Mouse (Mus musculus): Measurements from ENCODE around the gene Krt27. TPM values are rescaled to one million over a fixed set of nuclear protein-coding genes. Genes with fewer than 3 reads are reported as not detected.

Krt27 gene
- polyA plus RNA-seq, 1 experiment from 2014 or later, result not detected

- Histone ChIP-seq H3K4me2 (no peak overlapping the region), H3K36me3 (ENCODE audit: control insufficient read depth, insufficient read depth, low read length) (no peaks in the 10 kb centered on the region), H3K9me3 (ENCODE audit: control insufficient read depth, low read length) (no peaks in the 10 kb centered on the region), H3K4me1 (ENCODE audit: control insufficient read depth, insufficient read depth, low read length) (no peaks in the 10 kb centered on the region), H3K4me3 (ENCODE audit: low read depth, low read length) (no peak overlapping the region), H3K9ac (ENCODE audit: low read length) (no peak overlapping the region), H3K27me3 (ENCODE audit: control insufficient read depth, insufficient read depth, low read length) (no peaks in the 10 kb centered on the region), H3K27ac (ENCODE audit: low read depth, low read length) (no peak overlapping the region)
- DNase-seq (ENCODE audit: low spot score, missing footprints) (no peak), ATAC-seq (ENCODE audit: low FRiP score) (no peak)
- WGBS, result 87% methylated on average over 2 of the region's 2 CpGs
Observed at GRCm38 (mm10) chr11:99314594-99314993, 36.3 kb downstream of the Krt27 start.

- peak; percentile 90 for DNase-seq (ENCODE audit: low spot score, missing footprints)
- Histone ChIP-seq H3K9ac (ENCODE audit: low read length) (no peak overlapping the region), H3K36me3 (ENCODE audit: control insufficient read depth, insufficient read depth, low read length) (no peaks in the 10 kb centered on the region), H3K4me2 (no peak overlapping the region), H3K27me3 (ENCODE audit: control insufficient read depth, insufficient read depth, low read length) (no peaks in the 10 kb centered on the region), H3K27ac (ENCODE audit: low read depth, low read length) (no peak overlapping the region), H3K9me3 (ENCODE audit: control insufficient read depth, low read length) (no peaks in the 10 kb centered on the region), H3K4me3 (ENCODE audit: low read depth, low read length) (no peak overlapping the region), H3K4me1 (ENCODE audit: control insufficient read depth, insufficient read depth, low read length) (no peaks in the 10 kb centered on the region)
- no peak for ATAC-seq (ENCODE audit: low FRiP score)
- 84% methylated on average over 1 of the region's 1 CpGs for WGBS
Observed at GRCm38 (mm10) chr11:99310882-99311281, 40.0 kb downstream of the Krt27 start.

GRCm38 (mm10) chr11:99307579-99307978 lies 43.3 kb downstream of the Krt27 start:
- 28% methylated on average over 2 of the region's 2 CpGs for WGBS
- DNase-seq (ENCODE audit: low spot score, missing footprints) (peak; percentile 93), ATAC-seq (ENCODE audit: low FRiP score) (no peak)
- Histone ChIP-seq H3K4me3 (ENCODE audit: low read depth, low read length) (no peak overlapping the region), H3K27ac (ENCODE audit: low read depth, low read length) (no peak overlapping the region), H3K4me1 (ENCODE audit: control insufficient read depth, insufficient read depth, low read length) (no peaks in the 10 kb centered on the region), H3K27me3 (ENCODE audit: control insufficient read depth, insufficient read depth, low read length) (no peaks in the 10 kb centered on the region), H3K9ac (ENCODE audit: low read length) (no peak overlapping the region), H3K4me2 (no peak overlapping the region), H3K36me3 (ENCODE audit: control insufficient read depth, insufficient read depth, low read length) (no peaks in the 10 kb centered on the region), H3K9me3 (ENCODE audit: control insufficient read depth, low read length) (no peaks in the 10 kb centered on the region)

Other genes starting within 250 kb of the Krt27 start
- gene Ccr7, start 196.0 kb downstream of the Krt27 start, polyA plus RNA-seq (2014; fragmentation: Nextera tagmentation; extraction: Ambion mirVana), result 0.41 TPM in 1 of 2 replicates, not detected in the other
- 184 and 194 TPM in 2 replicates for gene Smarce1, start 120.1 kb downstream of the Krt27 start, polyA plus RNA-seq (2014; fragmentation: Nextera tagmentation; extraction: Ambion mirVana)
- 0.40 and 0.68 TPM in 2 replicates for gene Krt222, start 107.0 kb downstream of the Krt27 start, polyA plus RNA-seq (2014; fragmentation: Nextera tagmentation; extraction: Ambion mirVana)
- not detected in 2 replicates for gene Krt24, start 65.8 kb downstream of the Krt27 start, polyA plus RNA-seq (2014; fragmentation: Nextera tagmentation; extraction: Ambion mirVana)
- not detected in 2 replicates for gene Krt25, start 28.2 kb downstream of the Krt27 start, polyA plus RNA-seq (2014; fragmentation: Nextera tagmentation; extraction: Ambion mirVana)
- 0.68 and 0.94 TPM in 2 replicates for gene Krt26, start 13.1 kb downstream of the Krt27 start, polyA plus RNA-seq (2014; fragmentation: Nextera tagmentation; extraction: Ambion mirVana)
- gene Krt28, start 23.8 kb upstream of the Krt27 start, polyA plus RNA-seq (2014; fragmentation: Nextera tagmentation; extraction: Ambion mirVana), result 0.26 and 0.61 TPM in 2 replicates
- gene Krt10, start 38.3 kb upstream of the Krt27 start, polyA plus RNA-seq (2014; fragmentation: Nextera tagmentation; extraction: Ambion mirVana), result 31.6 and 38.3 TPM in 2 replicates
- gene Krt12, start 71.2 kb upstream of the Krt27 start, polyA plus RNA-seq (2014; fragmentation: Nextera tagmentation; extraction: Ambion mirVana), result not detected in 2 replicates
- gene Krt20, start 87.0 kb upstream of the Krt27 start, polyA plus RNA-seq (2014; fragmentation: Nextera tagmentation; extraction: Ambion mirVana), result 0.11 and 0.42 TPM in 2 replicates
- gene Krt23, start 142.0 kb upstream of the Krt27 start, polyA plus RNA-seq (2014; fragmentation: Nextera tagmentation; extraction: Ambion mirVana), result 0.14 TPM in 1 of 2 replicates, not detected in the other
- not detected in 2 replicates for gene Krt39, start 170.2 kb upstream of the Krt27 start, polyA plus RNA-seq (2014; fragmentation: Nextera tagmentation; extraction: Ambion mirVana)
- gene Krt40, start 192.1 kb upstream of the Krt27 start, polyA plus RNA-seq (2014; fragmentation: Nextera tagmentation; extraction: Ambion mirVana), result not detected in 2 replicates
- gene Krtap3-3, start 199.8 kb upstream of the Krt27 start, polyA plus RNA-seq (2014; fragmentation: Nextera tagmentation; extraction: Ambion mirVana), result not detected in 2 replicates
- gene Krtap3-2, start 205.7 kb upstream of the Krt27 start, polyA plus RNA-seq (2014; fragmentation: Nextera tagmentation; extraction: Ambion mirVana), result not detected in 2 replicates
- gene Gm11939, start 208.4 kb upstream of the Krt27 start, polyA plus RNA-seq (2014; fragmentation: Nextera tagmentation; extraction: Ambion mirVana), result not detected in 2 replicates
- not detected in 2 replicates for gene Krtap3-1, start 215.5 kb upstream of the Krt27 start, polyA plus RNA-seq (2014; fragmentation: Nextera tagmentation; extraction: Ambion mirVana)
- not detected in 2 replicates for gene Krtap1-5, start 229.9 kb upstream of the Krt27 start, polyA plus RNA-seq (2014; fragmentation: Nextera tagmentation; extraction: Ambion mirVana)
- gene Krtap1-4, start 232.6 kb upstream of the Krt27 start, polyA plus RNA-seq (2014; fragmentation: Nextera tagmentation; extraction: Ambion mirVana), result not detected in 2 replicates
- not detected in 2 replicates for gene Krtap1-3, start 240.2 kb upstream of the Krt27 start, polyA plus RNA-seq (2014; fragmentation: Nextera tagmentation; extraction: Ambion mirVana)
- gene Krtap9-3, start 247.0 kb upstream of the Krt27 start, polyA plus RNA-seq (2014; fragmentation: Nextera tagmentation; extraction: Ambion mirVana), result not detected in 2 replicates

All from midbrain, embryonic 11.5 days (tissue).